Mouse (Mus musculus): ENCODE data around the gene Hist1h4c. TPM values are rescaled to one million over a fixed set of nuclear protein-coding genes. Genes with fewer than 3 reads are reported as not detected.
A peak's percentile ranks its signal among the peaks of the same experiment; 100 is the strongest.

The Hist1h4c gene
- polyA plus RNA-seq, 1 experiment: 3.0 TPM

DNA sequence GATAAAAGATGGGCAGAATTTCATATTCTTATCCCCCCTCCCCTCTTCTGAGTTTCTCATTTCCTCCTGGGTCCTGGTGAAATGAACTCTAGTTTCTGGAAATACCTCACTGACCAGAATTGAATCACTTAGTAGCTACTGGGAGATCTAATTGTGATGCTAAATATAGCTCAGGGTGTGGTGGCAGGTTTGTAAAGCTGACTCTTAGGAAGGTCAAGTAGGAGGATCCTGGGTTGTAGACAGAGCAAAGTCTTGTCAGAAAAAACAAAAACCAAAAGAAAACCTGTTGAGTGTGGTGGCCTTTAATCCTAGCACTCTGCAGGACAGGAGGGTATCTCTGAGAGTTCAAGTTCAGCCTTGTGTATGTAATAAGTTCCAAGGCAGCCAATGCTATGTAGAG, 43.8 kb upstream of the Hist1h4c start:
- Histone ChIP-seq H3K9me3 (ENCODE audit: control insufficient read depth, low read length) (no peaks in the 10 kb centered on the region), H3K36me3 (ENCODE audit: control insufficient read depth) (peaks cover 5% of the 10 kb centered on the region), H3K4me1 (ENCODE audit: control insufficient read depth) (peaks cover 50% of the 10 kb centered on the region), H3K4me3 (replicated peaks) (peak overlapping the region; percentile 71), H3K27me3 (ENCODE audit: control insufficient read depth) (no peaks in the 10 kb centered on the region)
- TF ChIP-seq TAL1 (IDR thresholded peaks at IDR 0.05; ENCODE audit: low read length): no peak
- no peak for TF ChIP-seq GATA1 (IDR thresholded peaks at IDR 0.05; ENCODE audit: low read length)

DNA sequence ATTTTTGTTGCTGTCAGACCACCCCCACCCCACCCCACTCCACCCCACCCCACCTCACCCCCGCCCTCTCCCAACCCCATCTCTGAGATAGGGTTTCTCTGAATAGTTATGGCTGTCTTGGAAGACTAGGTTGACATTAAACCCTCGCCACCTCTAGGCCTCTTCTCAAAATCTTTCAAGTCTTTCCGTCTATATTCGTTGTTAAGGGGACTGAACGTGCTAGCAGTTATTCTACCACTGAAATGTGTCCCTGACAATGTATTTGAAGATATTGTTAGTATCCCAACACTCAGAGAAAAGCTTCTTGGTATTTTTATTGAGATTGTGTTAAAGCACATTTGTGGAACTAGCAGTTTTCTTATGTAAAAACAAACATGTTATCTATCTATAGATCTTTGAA, 42.7 kb upstream of the Hist1h4c start:
- no peaks in the 10 kb centered on the region for H3K9me3 ChIP-seq (ENCODE audit: control insufficient read depth, low read length)
- peaks cover 47% of the 10 kb centered on the region for H3K4me1 ChIP-seq (ENCODE audit: control insufficient read depth)
- no peaks in the 10 kb centered on the region for H3K27me3 ChIP-seq (ENCODE audit: control insufficient read depth)
- H3K4me3 ChIP-seq (replicated peaks): peak overlapping the region; percentile 71
- TF ChIP-seq GATA1 (IDR thresholded peaks at IDR 0.05; ENCODE audit: low read length) (no peak), TAL1 (IDR thresholded peaks at IDR 0.05; ENCODE audit: low read length) (no peak)
- H3K36me3 ChIP-seq (ENCODE audit: control insufficient read depth): peaks cover 5% of the 10 kb centered on the region

DNA sequence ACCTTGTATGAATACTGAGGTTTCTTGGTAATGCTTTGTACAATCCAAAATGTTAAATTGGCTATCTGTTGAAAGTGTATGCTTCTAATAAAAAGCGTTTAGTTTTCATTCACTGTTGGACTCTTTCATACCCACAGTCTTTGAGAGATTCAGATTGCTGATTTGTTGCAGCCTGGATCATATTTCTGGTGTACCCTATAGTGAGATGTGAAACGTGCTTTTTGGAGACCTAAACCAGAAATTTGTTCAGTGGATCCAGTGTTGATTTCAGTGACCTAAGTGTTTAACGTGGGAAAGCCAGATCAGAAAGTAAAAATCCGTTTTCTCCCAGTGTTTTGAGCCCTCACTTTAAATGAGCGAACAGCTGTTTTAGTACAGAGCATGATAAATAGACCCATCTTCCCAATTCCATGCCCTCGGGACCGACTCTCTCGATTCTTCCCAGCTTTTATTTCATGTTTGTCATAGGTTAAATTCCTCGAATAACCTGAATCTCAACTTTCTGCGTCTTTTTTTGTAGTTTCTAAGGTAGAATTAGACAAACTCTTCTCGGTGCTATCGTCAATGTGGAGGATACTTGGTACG, 42.1 kb upstream of the Hist1h4c start:
- peaks cover 5% of the 10 kb centered on the region for H3K36me3 ChIP-seq (ENCODE audit: control insufficient read depth)
- peak overlapping the region; percentile 71 for H3K4me3 ChIP-seq (replicated peaks)
- no peaks in the 10 kb centered on the region for H3K27me3 ChIP-seq (ENCODE audit: control insufficient read depth)
- no peaks in the 10 kb centered on the region for H3K9me3 ChIP-seq (ENCODE audit: control insufficient read depth, low read length)
- TF ChIP-seq GATA1 (IDR thresholded peaks at IDR 0.05; ENCODE audit: low read length): no peak
- no peak for TF ChIP-seq TAL1 (IDR thresholded peaks at IDR 0.05; ENCODE audit: low read length)
- peaks cover 45% of the 10 kb centered on the region for H3K4me1 ChIP-seq (ENCODE audit: control insufficient read depth)

- H3K36me3 ChIP-seq (ENCODE audit: control insufficient read depth): peaks cover 5% of the 10 kb centered on the region
- no peaks in the 10 kb centered on the region for H3K27me3 ChIP-seq (ENCODE audit: control insufficient read depth)
- peak overlapping the region; percentile 71 for H3K4me3 ChIP-seq (replicated peaks)
- H3K9me3 ChIP-seq (ENCODE audit: control insufficient read depth, low read length): no peaks in the 10 kb centered on the region
- TF ChIP-seq TAL1 (IDR thresholded peaks at IDR 0.05; ENCODE audit: low read length) (no peak), GATA1 (IDR thresholded peaks at IDR 0.05; ENCODE audit: low read length) (no peak)
- H3K4me1 ChIP-seq (ENCODE audit: control insufficient read depth): peaks cover 45% of the 10 kb centered on the region
Observed at GRCm38 (mm10) chr13:23739922-23740252, 41.6 kb upstream of the Hist1h4c start.

- H3K36me3 ChIP-seq (ENCODE audit: control insufficient read depth): peaks cover 5% of the 10 kb centered on the region
- TF ChIP-seq GATA1 (IDR thresholded peaks at IDR 0.05; ENCODE audit: low read length): no peak
- no peak for TF ChIP-seq TAL1 (IDR thresholded peaks at IDR 0.05; ENCODE audit: low read length)
- peak overlapping the region; percentile 71 for H3K4me3 ChIP-seq (replicated peaks)
- peaks cover 45% of the 10 kb centered on the region for H3K4me1 ChIP-seq (ENCODE audit: control insufficient read depth)
- no peaks in the 10 kb centered on the region for H3K9me3 ChIP-seq (ENCODE audit: control insufficient read depth, low read length)
- H3K27me3 ChIP-seq (ENCODE audit: control insufficient read depth): no peaks in the 10 kb centered on the region
Observed at GRCm38 (mm10) chr13:23739069-23739921, 41.0 kb upstream of the Hist1h4c start.

DNA sequence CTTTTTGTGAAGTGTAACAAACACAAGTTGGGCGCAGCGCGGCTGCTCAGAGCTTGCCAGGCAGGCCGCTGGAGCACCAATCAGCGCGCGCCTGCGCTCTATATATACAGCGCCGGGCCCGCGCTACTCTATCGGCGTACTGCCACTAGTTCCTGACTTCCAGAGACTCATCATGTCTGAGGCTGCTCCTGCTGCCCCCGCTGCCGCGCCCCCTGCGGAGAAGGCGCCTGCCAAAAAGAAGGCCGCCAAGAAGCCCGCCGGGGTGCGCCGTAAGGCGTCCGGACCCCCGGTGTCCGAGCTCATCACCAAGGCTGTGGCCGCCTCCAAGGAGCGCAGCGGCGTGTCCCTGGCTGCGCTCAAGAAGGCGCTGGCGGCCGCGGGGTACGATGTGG, 40.4 kb upstream of the Hist1h4c start, which contains the start of gene Hist1h1c:
Hist1h1c (plus strand) TSS at position 132 of the 392 bp plus-strand sequence.
- peaks cover 41% of the 10 kb centered on the region for H3K4me1 ChIP-seq (ENCODE audit: control insufficient read depth)
- H3K9me3 ChIP-seq (ENCODE audit: control insufficient read depth, low read length): no peaks in the 10 kb centered on the region
- H3K36me3 ChIP-seq (ENCODE audit: control insufficient read depth): peaks cover 5% of the 10 kb centered on the region
- no peaks in the 10 kb centered on the region for H3K27me3 ChIP-seq (ENCODE audit: control insufficient read depth)
- H3K4me3 ChIP-seq (replicated peaks): peak within 1 kb of the TSS; percentile 71
- TF ChIP-seq GATA1 (IDR thresholded peaks at IDR 0.05; ENCODE audit: low read length) (no peak), TAL1 (IDR thresholded peaks at IDR 0.05; ENCODE audit: low read length) (no peak)

GRCm38 (mm10) chr13:23738041-23738440, 39.8 kb upstream of the Hist1h4c start:
- H3K4me1 ChIP-seq (ENCODE audit: control insufficient read depth): peaks cover 38% of the 10 kb centered on the region
- H3K27me3 ChIP-seq (ENCODE audit: control insufficient read depth): no peaks in the 10 kb centered on the region
- H3K36me3 ChIP-seq (ENCODE audit: control insufficient read depth): peaks cover 1% of the 10 kb centered on the region
- no peaks in the 10 kb centered on the region for H3K9me3 ChIP-seq (ENCODE audit: control insufficient read depth, low read length)
- peak overlapping the region; percentile 71 for H3K4me3 ChIP-seq (replicated peaks)
- no peak for TF ChIP-seq TAL1 (IDR thresholded peaks at IDR 0.05; ENCODE audit: low read length)

- H3K9me3 ChIP-seq (ENCODE audit: control insufficient read depth, low read length): no peaks in the 10 kb centered on the region
- no peaks in the 10 kb centered on the region for H3K27me3 ChIP-seq (ENCODE audit: control insufficient read depth)
Observed at GRCm38 (mm10) chr13:23737091-23737490, 38.8 kb upstream of the Hist1h4c start.

GRCm38 (mm10) chr13:23732156-23732804, 34.0 kb upstream of the Hist1h4c start:
- H3K27me3 ChIP-seq (ENCODE audit: control insufficient read depth): no peaks in the 10 kb centered on the region
- no peak overlapping the region for H3K4me3 ChIP-seq (replicated peaks)
- H3K4me1 ChIP-seq (ENCODE audit: control insufficient read depth): peaks cover 7% of the 10 kb centered on the region
- H3K9me3 ChIP-seq (ENCODE audit: control insufficient read depth, low read length): no peaks in the 10 kb centered on the region
- H3K36me3 ChIP-seq (ENCODE audit: control insufficient read depth): no peaks in the 10 kb centered on the region
- no peak for TF ChIP-seq GATA1 (IDR thresholded peaks at IDR 0.05; ENCODE audit: low read length)
- TF ChIP-seq TAL1 (IDR thresholded peaks at IDR 0.05; ENCODE audit: low read length): no peak

More at GRCm38 (mm10) chr13:23737091-23737490, 38.8 kb upstream of the Hist1h4c start:
- Histone ChIP-seq H3K36me3 (ENCODE audit: control insufficient read depth) (no peaks in the 10 kb centered on the region; the same call in 1 of the 2 replicates), H3K4me3 (replicated peaks) (no peak overlapping the region), H3K4me1 (ENCODE audit: control insufficient read depth) (peaks cover 31% of the 10 kb centered on the region)
- TF ChIP-seq TAL1 (IDR thresholded peaks at IDR 0.05; ENCODE audit: low read length): no peak
- no peak for TF ChIP-seq GATA1 (IDR thresholded peaks at IDR 0.05; ENCODE audit: low read length)

Measured in erythroblast, embryonic 14.5 days (primary cell).